22 mouse cellular contexts compared by ENCODE assay signal in genomic region chr13:118658031-118658430, GRCm38 (mm10). TPM values are rescaled to one million over a fixed set of nuclear protein-coding genes. Genes with fewer than 3 reads are reported as not detected.
A peak's percentile ranks its signal among the peaks of the same experiment; 100 is the strongest.
DNase-seq lines count a peak whose midpoint lies in the region; ATAC-seq and TF ChIP-seq lines count a peak whose summit lies in the region.
"Had no signal": no experiment of that assay in that cellular context is flagged by ENCODE, and none has a peak within 500 bp of the region (broad histone marks: within the 10 kb centered on the region; RNA-seq: fewer than 3 reads in every experiment).

No protein-coding gene starts in this region.

- H3K9ac ChIP-seq in kidney, embryonic 15.5 days: no peak overlapping the region
- no peak overlapping the region for H3K9ac ChIP-seq in kidney, embryonic 16.5 days (replicated peaks; ENCODE audit: low read length)
- H3K9ac ChIP-seq: embryonic facial prominence, embryonic 13.5 days; forebrain, postnatal 0 days; liver, embryonic 12.5 days; liver, postnatal 0 days; midbrain, embryonic 12.5 days; neural tube, embryonic 13.5 days; stomach, embryonic 15.5 days had no signal

- TF ChIP-seq CTCF in kidney, adult 2 months (conservative IDR thresholded peaks at IDR 0.05; ENCODE audit: insufficient read depth, insufficient read length, low read depth, low read length): no peak
- no peak for TF ChIP-seq CTCF in small intestine, adult 2 months (IDR thresholded peaks at IDR 0.05; ENCODE audit: extremely low read depth, insufficient read length, insufficient replicate concordance, low read depth, low read length)

- no peak for ATAC-seq in kidney, embryonic 15.5 days (replicated peaks; ENCODE audit: low FRiP score)
- ATAC-seq in kidney, embryonic 16.5 days (ENCODE audit: low FRiP score, low TSS enrichment): no peak
- ATAC-seq: forebrain, postnatal 0 days; hindbrain, embryonic 16.5 days; liver, embryonic 12.5 days; liver, postnatal 0 days; Patski had no signal

- peak overlapping the region; percentile 94 for H3K27ac ChIP-seq in kidney, adult 2 months (ENCODE audit: insufficient read depth, low read depth, low read length)
- no peak overlapping the region for H3K27ac ChIP-seq in kidney, embryonic 15.5 days
- 0 out of 2 replicates have a peak overlapping the region, but pooled peaks have one; percentile 38 for H3K27ac ChIP-seq in kidney, embryonic 16.5 days (ENCODE audit: low read length)
- H3K27ac ChIP-seq in small intestine, adult 2 months (ENCODE audit: insufficient read depth, low read depth, low read length): peak overlapping the region; percentile 61
- H3K27ac ChIP-seq: embryonic facial prominence, embryonic 13.5 days; liver, embryonic 12.5 days; midbrain, embryonic 12.5 days; neural tube, embryonic 13.5 days; stomach, embryonic 15.5 days had no signal

- H3K9me3 ChIP-seq in kidney, embryonic 15.5 days (replicated peaks): no peaks in the 10 kb centered on the region
- H3K9me3 ChIP-seq in kidney, embryonic 16.5 days (ENCODE audit: low read length): no peaks in the 10 kb centered on the region
- H3K9me3 ChIP-seq: embryonic facial prominence, embryonic 13.5 days; liver, embryonic 12.5 days; midbrain, embryonic 12.5 days; neural tube, embryonic 13.5 days; stomach, embryonic 15.5 days had no signal

- no peaks in the 10 kb centered on the region for H3K27me3 ChIP-seq in kidney, adult 2 months (replicated peaks; ENCODE audit: control insufficient read depth, insufficient read depth, low read length)
- no peaks in the 10 kb centered on the region for H3K27me3 ChIP-seq in kidney, embryonic 15.5 days
- H3K27me3 ChIP-seq in kidney, embryonic 16.5 days (ENCODE audit: insufficient read depth, low read length): no peaks in the 10 kb centered on the region
- no peaks in the 10 kb centered on the region for H3K27me3 ChIP-seq in small intestine, adult 2 months (ENCODE audit: control insufficient read depth, insufficient read depth, low read length)
- H3K27me3 ChIP-seq: embryonic facial prominence, embryonic 13.5 days; liver, embryonic 12.5 days; midbrain, embryonic 12.5 days; neural tube, embryonic 13.5 days; Patski; stomach, embryonic 15.5 days had no signal

- DNase-seq in kidney, adult 2 months: peak; percentile 52
- DNase-seq in forelimb bud, embryonic 11.5 days (ENCODE audit: low read depth, low spot score): peak; percentile 41
- no peak for DNase-seq in spleen, postnatal 36 days (ENCODE audit: low spot score in 2 of 2)
- DNase-seq in heart, adult 11 months: no peak
- DNase-seq: adrenal gland, postnatal 25 days; cerebellum, adult 11-12 months; cerebellum, adult 9-11 months; forebrain, postnatal 0 days; gastrocnemius, postnatal 10 days; liver, postnatal 0 days; lung, postnatal 36 days; thymus, postnatal 14 days had no signal

- no peak for TF ChIP-seq POLR2A in kidney, adult 2 months (IDR thresholded peaks at IDR 0.05; ENCODE audit: low read depth, low read length)
- no peak for TF ChIP-seq POLR2A in small intestine, adult 2 months (IDR thresholded peaks at IDR 0.05; ENCODE audit: low read depth, low read length)

- no peaks in the 10 kb centered on the region for H3K4me1 ChIP-seq in kidney, adult 2 months (ENCODE audit: control insufficient read depth, insufficient read depth, low read length)
- H3K4me1 ChIP-seq in kidney, embryonic 15.5 days: no peaks in the 10 kb centered on the region
- no peaks in the 10 kb centered on the region for H3K4me1 ChIP-seq in kidney, embryonic 16.5 days (ENCODE audit: insufficient read depth, low read length)
- H3K4me1 ChIP-seq in small intestine, adult 2 months (ENCODE audit: control insufficient read depth, insufficient read depth, insufficient read length, low read length): no peaks in the 10 kb centered on the region
- H3K4me1 ChIP-seq: embryonic facial prominence, embryonic 13.5 days; liver, embryonic 12.5 days; midbrain, embryonic 12.5 days; neural tube, embryonic 13.5 days; stomach, embryonic 15.5 days had no signal

- H3K4me2 ChIP-seq in kidney, embryonic 15.5 days: no peak overlapping the region
- no peak overlapping the region for H3K4me2 ChIP-seq in kidney, embryonic 16.5 days (replicated peaks; ENCODE audit: low read depth, low read length)
- H3K4me2 ChIP-seq: embryonic facial prominence, embryonic 13.5 days; liver, embryonic 12.5 days; midbrain, embryonic 12.5 days; neural tube, embryonic 13.5 days; stomach, embryonic 15.5 days had no signal

- no peaks in the 10 kb centered on the region for H3K36me3 ChIP-seq in kidney, adult 2 months (ENCODE audit: control insufficient read depth, insufficient read depth, low read length)
- no peaks in the 10 kb centered on the region for H3K36me3 ChIP-seq in kidney, embryonic 15.5 days
- no peaks in the 10 kb centered on the region for H3K36me3 ChIP-seq in kidney, embryonic 16.5 days (ENCODE audit: insufficient read depth, low read length)
- H3K36me3 ChIP-seq in small intestine, adult 2 months (ENCODE audit: control insufficient read depth, insufficient read depth, low read length): no peaks in the 10 kb centered on the region
- H3K36me3 ChIP-seq: embryonic facial prominence, embryonic 13.5 days; liver, embryonic 12.5 days; midbrain, embryonic 12.5 days; neural tube, embryonic 13.5 days; stomach, embryonic 15.5 days had no signal

- peak overlapping the region; percentile 51 for H3K4me3 ChIP-seq in kidney, adult 2 months (ENCODE audit: insufficient read depth, low read depth, low read length)
- no peak overlapping the region for H3K4me3 ChIP-seq in kidney, embryonic 15.5 days (replicated peaks)
- H3K4me3 ChIP-seq in kidney, embryonic 16.5 days (ENCODE audit: low read length): peak overlapping the region; percentile 13; the same call in 1 of the 2 replicates
- no peak overlapping the region for H3K4me3 ChIP-seq in small intestine, adult 2 months (ENCODE audit: low read depth, low read length)
- H3K4me3 ChIP-seq: embryonic facial prominence, embryonic 13.5 days; liver, embryonic 12.5 days; midbrain, embryonic 12.5 days; neural tube, embryonic 13.5 days; stomach, embryonic 15.5 days had no signal

- WGBS in kidney, adult 2 months: 51% methylated on average over 2 of the region's 2 CpGs
- 84% methylated on average over 2 of the region's 2 CpGs for WGBS in kidney, embryonic 15.5 days
- 85% methylated on average over 2 of the region's 2 CpGs for WGBS in kidney, embryonic 16.5 days
- 43% methylated on average over 2 of the region's 2 CpGs for WGBS in small intestine, adult 2 months

RNA-seq across cellular contexts. Expression of gene Fgf10, which starts 11.6 kb away (rescaled TPM):
- polyA plus RNA-seq in kidney, adult 2 months (2012; rRNA removed): 0.39 and 0.42 TPM in 2 replicates
- 5.1 and 6.3 TPM in 2 replicates for polyA plus RNA-seq in kidney, embryonic 15.5 days (2015; fragmentation: Nextera tagmentation; extraction: Ambion mirVana)
- polyA plus RNA-seq in kidney, embryonic 16.5 days (2015; fragmentation: Nextera tagmentation; extraction: Ambion mirVana): 4.3 and 5.4 TPM in 2 replicates
- 0.11 and 0.34 TPM in 2 replicates for polyA plus RNA-seq in small intestine, adult 2 months (2012; rRNA removed)

Comparison
In these comparisons a context has a peak if more than half of its experiments do, and no peak if none do; other contexts are left out.
1. H3K4me3 ChIP-seq: peak in kidney, adult 2 months (single experiment) and kidney, embryonic 16.5 days (single experiment); none in kidney, embryonic 15.5 days (single experiment) and small intestine, adult 2 months (single experiment).
2. DNase-seq: peak in kidney, adult 2 months (single experiment) and forelimb bud, embryonic 11.5 days (single experiment); none in spleen, postnatal 36 days (0 of 2) and heart, adult 11 months (single experiment).